Mouse (Mus musculus) heart, postnatal 0 days (tissue): ENCODE data around the gene Cdh19. TPM values are rescaled to one million over a fixed set of nuclear protein-coding genes. Genes with fewer than 3 reads are reported as not detected.

Experiments
- ATAC-seq: fragments of 200-750 bp; cut with Nextera tagmentation; 2 replicates; pipeline ENCODE4 v1.8.0; 2017; ENCODE audit warnings: low read depth, moderate number of reproducible peaks, moderate library complexity; ENCODE audit not compliant: insufficient read depth
- DNase-seq: peaks from one replicate; pipeline ENCODE4 v3.0.0-alpha.2; 2016; ENCODE audit warnings: low spot score
- H3K27ac ChIP-seq: fragments of 300-500 bp; sonication (generic); 2 replicates; pipeline ENCODE4 v1.5.1; 2014; ENCODE audit warnings: low read depth, mild to moderate bottlenecking
- H3K27me3 ChIP-seq: fragments of 300-500 bp; sonication (generic); 2 replicates; pipeline ENCODE4 v1.6.1; 2014; ENCODE audit warnings: low read length, mixed read lengths; ENCODE audit not compliant: control insufficient read depth, insufficient read depth
- H3K36me3 ChIP-seq: fragments of 300-500 bp; sonication (generic); replicated peaks from 2 replicates; pipeline ENCODE4 v1.6.1; 2014; ENCODE audit warnings: low read length, mixed read lengths; ENCODE audit not compliant: control insufficient read depth, insufficient read depth
- H3K4me1 ChIP-seq: fragments of 300-500 bp; sonication (generic); 2 replicates; pipeline ENCODE4 v1.6.1; 2014; ENCODE audit warnings: antibody characterized with exemption; ENCODE audit not compliant: control insufficient read depth, insufficient read depth
- H3K4me2 ChIP-seq: fragments of 300-500 bp; sonication (generic); 2 replicates; pipeline ENCODE4 v1.6.1; 2014; ENCODE audit warnings: low read depth, mild to moderate bottlenecking, low read length, moderate library complexity
- H3K4me3 ChIP-seq: fragments of 300-500 bp; sonication (generic); 2 replicates; pipeline ENCODE4 v1.5.1; 2014; ENCODE audit warnings: low read depth, low read length
- H3K9ac ChIP-seq: fragments of 300-500 bp; sonication (generic); replicated peaks from 2 replicates; pipeline ENCODE4 v1.6.1; 2014; ENCODE audit warnings: low read depth, low read length, mixed read lengths
- H3K9me3 ChIP-seq: fragments of 300-500 bp; sonication (generic); replicated peaks from 2 replicates; pipeline ENCODE4 v1.6.1; 2016; ENCODE audit warnings: low read length; ENCODE audit not compliant: control insufficient read depth
- CTCF ChIP-seq: IDR thresholded peaks from 2 replicates; pipeline ENCODE4 v1.5.1; 2016; ENCODE audit warnings: antibody characterized with exemption, control low read depth, low read depth
- EP300 ChIP-seq: IDR thresholded peaks from 2 replicates; pipeline ENCODE4 v1.6.1; 2016; ENCODE audit warnings: antibody characterized with exemption, low read depth
- WGBS: fragments of 180-500 bp; shearing (Covaris S2); extraction: QIAGEN DNeasy Blood & Tissue Kit; methylation state at CpG from one replicate; pipeline ENCODE4 v1.1.7; 2014; 5-methylcytosine and 5-hydroxymethylcytosine counted together
- polyA plus RNA-seq: library from polyadenylated mRNA; unstranded; fragments of >200 nt; fragmentation: Nextera tagmentation; extraction: Ambion mirVana; gene quantifications from 2 replicates; pipeline ENCODE4 v1.2.1, GENCODE M21; 2015
- total RNA-seq: library from RNA; depleted of rRNA; stranded (reverse); fragments of >200 nt; gene quantifications from 2 replicates; pipeline ENCODE4 v1.2.3, GENCODE M21; 2014; ENCODE audit warnings: low replicate concordance; rRNA removed

Cdh19 gene
- not detected in 2 replicates for total RNA-seq
- polyA plus RNA-seq = 0.55 and 0.66 TPM in 2 replicates

GRCm38 (mm10) chr1:110977484-110977883 is at the start of gene Cdh19:
Gene Cdh19 (minus strand): TSS chr1:110977584.
- TF ChIP-seq CTCF (no peak), EP300 (no peak)
- no peak within 1 kb of the TSS for H3K27ac ChIP-seq
- WGBS = 28% methylated on average over 2 of the region's 2 CpGs
- ATAC-seq (no peak), DNase-seq (no peak)
- no peaks in the 10 kb centered on the region for H3K27me3 ChIP-seq
- H3K4me1 ChIP-seq = no peaks in the 10 kb centered on the region
- H3K9me3 ChIP-seq = no peaks in the 10 kb centered on the region
- no peak within 1 kb of the TSS for H3K9ac ChIP-seq
- no peaks in the 10 kb centered on the region for H3K36me3 ChIP-seq
- H3K4me2 ChIP-seq = no peak within 1 kb of the TSS
- no peak within 1 kb of the TSS for H3K4me3 ChIP-seq

- no peak overlapping the region for H3K9ac ChIP-seq
- H3K27ac ChIP-seq = no peak overlapping the region
- no peak overlapping the region for H3K4me3 ChIP-seq
- no peaks in the 10 kb centered on the region for H3K9me3 ChIP-seq
- H3K4me2 ChIP-seq = no peak overlapping the region
- 54% methylated on average over 3 of the region's 3 CpGs for WGBS
- no peaks in the 10 kb centered on the region for H3K27me3 ChIP-seq
- no peak for TF ChIP-seq EP300
- no peak for DNase-seq
- no peaks in the 10 kb centered on the region for H3K4me1 ChIP-seq
- no peaks in the 10 kb centered on the region for H3K36me3 ChIP-seq
- no peak for ATAC-seq
Measured at GRCm38 (mm10) chr1:111020434-111021060, 43.2 kb upstream of the Cdh19 start.

DNA sequence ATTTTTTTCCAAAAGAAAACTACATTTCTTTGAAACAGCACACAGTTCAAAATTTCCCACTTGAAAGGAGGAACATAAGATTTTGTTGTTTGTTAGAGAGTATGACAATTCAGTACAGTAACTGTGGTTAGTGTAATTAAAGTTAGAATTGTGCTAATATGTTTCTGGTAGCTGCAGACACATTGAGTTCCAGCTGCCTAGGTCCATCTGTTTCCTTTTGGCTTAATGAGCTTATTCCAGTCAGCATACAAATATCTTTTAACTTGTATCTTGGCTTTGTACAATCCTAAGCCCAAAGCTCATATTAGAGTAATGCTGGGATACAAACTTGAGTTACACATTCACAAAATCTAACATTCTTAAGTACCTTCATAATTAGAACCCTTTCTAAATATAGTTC is 40.3 kb upstream of the Cdh19 start:
- TF ChIP-seq EP300 (no peak), CTCF (no peak)
- DNase-seq = no peak
- no peak overlapping the region for H3K4me3 ChIP-seq

GRCm38 (mm10) chr1:110989824-110990223 is 12.4 kb upstream of the Cdh19 start:
- no peaks in the 10 kb centered on the region for H3K27me3 ChIP-seq
- no peak overlapping the region for H3K4me3 ChIP-seq
- H3K4me2 ChIP-seq = no peak overlapping the region
- no peaks in the 10 kb centered on the region for H3K36me3 ChIP-seq
- H3K4me1 ChIP-seq = no peaks in the 10 kb centered on the region
- H3K9me3 ChIP-seq = no peaks in the 10 kb centered on the region
- TF ChIP-seq EP300 = no peak
- TF ChIP-seq CTCF = no peak
- H3K9ac ChIP-seq = no peak overlapping the region
- no peak overlapping the region for H3K27ac ChIP-seq
- DNase-seq (no peak), ATAC-seq (no peak)

More for the DNA sequence above, 40.3 kb upstream of the Cdh19 start:
- ATAC-seq = no peak
- H3K27ac ChIP-seq = no peak overlapping the region
- H3K9me3 ChIP-seq = no peaks in the 10 kb centered on the region
- no peaks in the 10 kb centered on the region for H3K27me3 ChIP-seq
- H3K36me3 ChIP-seq = no peaks in the 10 kb centered on the region
- H3K4me1 ChIP-seq = no peaks in the 10 kb centered on the region
- no peak overlapping the region for H3K9ac ChIP-seq
- no peak overlapping the region for H3K4me2 ChIP-seq

- no peaks in the 10 kb centered on the region for H3K36me3 ChIP-seq
- no peak for TF ChIP-seq EP300
- TF ChIP-seq CTCF = no peak
- WGBS = 78% methylated on average over 2 of the region's 2 CpGs
- no peaks in the 10 kb centered on the region for H3K9me3 ChIP-seq
- H3K27me3 ChIP-seq = no peaks in the 10 kb centered on the region
- ATAC-seq = no peak
- no peak for DNase-seq
- H3K9ac ChIP-seq = no peak overlapping the region
- no peaks in the 10 kb centered on the region for H3K4me1 ChIP-seq
- no peak overlapping the region for H3K4me3 ChIP-seq
- H3K27ac ChIP-seq = no peak overlapping the region
- no peak overlapping the region for H3K4me2 ChIP-seq
Measured at GRCm38 (mm10) chr1:110969201-110969600, 8.2 kb downstream of the Cdh19 start.

GRCm38 (mm10) chr1:110909752-110910151 is 67.6 kb downstream of the Cdh19 start:
- no peaks in the 10 kb centered on the region for H3K4me1 ChIP-seq
- no peak overlapping the region for H3K4me3 ChIP-seq
- TF ChIP-seq EP300 (no peak), CTCF (no peak)
- H3K9ac ChIP-seq = no peak overlapping the region
- no peaks in the 10 kb centered on the region for H3K27me3 ChIP-seq
- no peak for DNase-seq
- no peak overlapping the region for H3K27ac ChIP-seq
- no peak for ATAC-seq
- H3K9me3 ChIP-seq = no peaks in the 10 kb centered on the region
- no peak overlapping the region for H3K4me2 ChIP-seq
- H3K36me3 ChIP-seq = no peaks in the 10 kb centered on the region
- WGBS = 60% methylated on average over 1 of the region's 1 CpGs
